Mouse (Mus musculus) liver, postnatal 0 days (tissue): ENCODE data around the gene 1700003F12Rik. TPM values are rescaled to one million over a fixed set of nuclear protein-coding genes. Genes with fewer than 3 reads are reported as not detected.

Source experiments
- ATAC-seq: fragments of 200-750 bp; cut with Nextera tagmentation; 2 replicates; pipeline ENCODE4 v1.8.0; 2017; ENCODE audit warnings: mild to moderate bottlenecking, moderate library complexity
- DNase-seq: peaks from one replicate; pipeline ENCODE4 v3.0.0-alpha.2; 2016
- H3K27ac ChIP-seq: fragments of 300-500 bp; sonication (generic); 2 replicates; pipeline ENCODE4 v1.5.1; 2014; ENCODE audit warnings: antibody characterized with exemption, moderate library complexity, mild to moderate bottlenecking, low read depth
- H3K27me3 ChIP-seq: fragments of 300-500 bp; sonication (generic); 2 replicates; pipeline ENCODE4 v1.6.1; 2014; ENCODE audit warnings: low read length, control low read depth, mixed read lengths; ENCODE audit not compliant: insufficient read depth
- H3K36me3 ChIP-seq: fragments of 300-500 bp; sonication (generic); replicated peaks from 2 replicates; pipeline ENCODE4 v1.6.1; 2014; ENCODE audit warnings: mild to moderate bottlenecking, control low read depth, low read length, moderate library complexity, mixed read lengths; ENCODE audit not compliant: insufficient read depth
- H3K4me1 ChIP-seq: fragments of 300-500 bp; sonication (generic); 2 replicates; pipeline ENCODE4 v1.6.1; 2014; ENCODE audit warnings: antibody characterized with exemption, mild to moderate bottlenecking, control low read depth; ENCODE audit not compliant: insufficient read depth
- H3K4me2 ChIP-seq: fragments of 300-500 bp; sonication (generic); 2 replicates; pipeline ENCODE4 v1.6.1; 2014; ENCODE audit warnings: low read depth, mild to moderate bottlenecking, low read length, moderate library complexity, mixed read lengths
- H3K4me3 ChIP-seq: fragments of 300-500 bp; sonication (generic); 2 replicates; pipeline ENCODE4 v1.5.1; 2014; ENCODE audit warnings: low read depth, low read length
- H3K9ac ChIP-seq: fragments of 300-500 bp; sonication (generic); replicated peaks from 2 replicates; pipeline ENCODE4 v1.6.1; 2014; ENCODE audit warnings: mild to moderate bottlenecking, moderate library complexity
- H3K9me3 ChIP-seq: fragments of 300-500 bp; sonication (generic); 2 replicates; pipeline ENCODE4 v1.6.1; 2016; ENCODE audit warnings: mild to moderate bottlenecking, control low read depth, low read length, mixed read lengths
- CTCF ChIP-seq: sonication (generic); IDR thresholded peaks from 2 replicates; pipeline ENCODE4 v1.5.1; 2016; ENCODE audit warnings: antibody characterized with exemption, low read depth
- EP300 ChIP-seq: IDR thresholded peaks from 2 replicates; pipeline ENCODE4 v1.6.1; 2016; ENCODE audit warnings: antibody characterized with exemption, low read depth, mild to moderate bottlenecking
- whole genome bisulfite sequencing: fragments of 180-500 bp; shearing (Covaris S2); extraction: QIAGEN DNeasy Blood & Tissue Kit; methylation state at CpG from one replicate; pipeline ENCODE4 v1.1.7; 2014; ENCODE audit not compliant: insufficient replicate concordance; 5-methylcytosine and 5-hydroxymethylcytosine counted together
- polyA plus RNA-seq: library from polyadenylated mRNA; unstranded; fragments of >200 nt; fragmentation: Nextera tagmentation; extraction: Ambion mirVana; gene quantifications from 2 replicates; pipeline ENCODE4 v1.2.1, GENCODE M21; 2015

The 1700003F12Rik gene
- polyA plus RNA-seq, 1 experiment from 2014 or later: 3.1 TPM

DNA sequence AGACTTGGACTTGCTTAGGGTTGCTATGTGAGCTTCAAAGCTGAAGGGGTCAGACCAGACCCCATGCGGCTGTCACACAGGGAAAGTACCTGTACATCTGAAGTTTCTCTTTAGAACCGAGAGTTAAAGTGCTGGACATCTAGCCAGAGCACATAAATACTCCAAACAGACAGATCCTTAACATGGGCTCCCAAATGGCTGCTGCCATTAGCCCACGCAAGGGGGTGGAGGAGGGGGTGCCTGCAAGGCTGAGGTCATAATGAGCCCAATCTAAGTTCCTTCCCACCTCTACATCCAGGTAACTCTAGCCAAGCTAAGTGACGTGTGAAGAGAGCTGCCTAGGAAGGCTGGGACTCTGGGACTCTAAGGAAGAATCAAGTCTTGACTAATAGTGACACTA lies 4.6 kb downstream of the 1700003F12Rik start, which contains the start of gene Actl10:
Actl10 (plus strand) TSS at position 301 of the 400 bp plus-strand sequence.
- WGBS: 78% methylated on average over 4 of the region's 4 CpGs
- no peak within 1 kb of the TSS for H3K27ac ChIP-seq
- H3K27me3 ChIP-seq: peaks cover 22% of the 10 kb centered on the region
- peak within 1 kb of the TSS; percentile 31 for H3K4me3 ChIP-seq
- H3K9me3 ChIP-seq: no peaks in the 10 kb centered on the region
- H3K36me3 ChIP-seq: no peaks in the 10 kb centered on the region
- H3K4me2 ChIP-seq: peak within 1 kb of the TSS; percentile 63
- no peak for TF ChIP-seq EP300
- no peak for TF ChIP-seq CTCF
- no peak for ATAC-seq
- H3K9ac ChIP-seq: 0 out of 2 replicates have a peak within 1 kb of the TSS, but pooled peaks have one; percentile 12
- no peak for DNase-seq
- peaks cover 21% of the 10 kb centered on the region for H3K4me1 ChIP-seq

DNA sequence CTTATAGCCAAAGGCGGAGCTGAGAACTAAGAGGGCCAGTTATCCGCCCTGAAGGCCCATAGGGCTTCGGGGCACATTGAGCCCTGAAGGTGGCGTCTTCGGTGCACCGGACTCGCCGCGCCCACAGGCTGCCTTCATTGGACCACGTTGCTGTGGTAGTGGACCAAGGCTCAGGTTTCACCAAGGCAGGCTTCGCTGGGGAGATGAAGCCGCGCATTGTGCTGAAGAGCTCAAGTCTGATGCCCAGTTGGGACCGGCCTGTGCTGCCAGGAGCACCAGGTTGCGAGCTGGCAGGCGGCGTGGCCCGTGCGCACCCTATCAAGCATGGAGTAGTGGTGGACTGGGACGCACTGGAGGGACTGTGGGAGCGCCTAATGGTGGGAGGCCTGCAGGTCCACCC lies 5.0 kb downstream of the 1700003F12Rik start:
- H3K9ac ChIP-seq: no peak overlapping the region
- WGBS: 42% methylated on average over 21 of the region's 21 CpGs
- H3K36me3 ChIP-seq: no peaks in the 10 kb centered on the region
- TF ChIP-seq EP300: no peak
- TF ChIP-seq CTCF: no peak
- DNase-seq: no peak
- peak overlapping the region; percentile 63 for H3K4me2 ChIP-seq
- H3K4me1 ChIP-seq: peaks cover 21% of the 10 kb centered on the region
- no peak overlapping the region for H3K27ac ChIP-seq
- no peaks in the 10 kb centered on the region for H3K9me3 ChIP-seq
- peaks cover 22% of the 10 kb centered on the region for H3K27me3 ChIP-seq
- H3K4me3 ChIP-seq: peak overlapping the region; percentile 31
- ATAC-seq: no peak

DNA sequence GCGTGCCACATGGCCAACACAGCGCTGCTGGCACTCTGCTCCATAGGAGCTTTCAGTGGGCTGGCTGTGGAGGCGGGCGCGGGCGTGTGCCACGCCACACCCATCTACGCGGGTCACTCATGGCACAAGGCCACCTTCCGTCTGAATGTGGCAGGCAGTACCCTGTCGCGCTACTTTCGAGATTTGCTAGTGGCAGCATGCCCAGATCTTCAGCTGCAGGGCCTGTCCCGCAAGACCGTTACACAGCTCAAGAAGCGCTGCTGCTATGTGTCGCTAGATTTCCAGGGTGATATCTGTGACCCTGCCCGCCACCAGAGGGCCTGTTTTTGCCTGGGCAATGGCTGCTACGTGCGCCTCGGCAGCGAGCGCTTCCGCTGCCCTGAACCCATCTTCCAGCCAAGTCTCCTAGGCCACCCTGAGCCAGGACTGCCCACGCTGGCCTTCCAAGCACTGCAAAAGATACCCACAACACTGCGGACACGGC lies 5.6 kb downstream of the 1700003F12Rik start:
- peaks cover 26% of the 10 kb centered on the region for H3K4me1 ChIP-seq
- TF ChIP-seq EP300 (no peak), CTCF (peak; percentile 78)
- H3K27ac ChIP-seq: no peak overlapping the region
- 22% methylated on average over 27 of the region's 27 CpGs for WGBS
- H3K9ac ChIP-seq: 0 out of 2 replicates have a peak overlapping the region, but pooled peaks have one; percentile 12
- H3K27me3 ChIP-seq: peaks cover 22% of the 10 kb centered on the region
- H3K9me3 ChIP-seq: no peaks in the 10 kb centered on the region
- peak; percentile 50 for ATAC-seq
- H3K4me2 ChIP-seq: peak overlapping the region; percentile 63
- H3K4me3 ChIP-seq: peak overlapping the region; percentile 31
- H3K36me3 ChIP-seq: no peaks in the 10 kb centered on the region
- peak; percentile 73 for DNase-seq

DNA sequence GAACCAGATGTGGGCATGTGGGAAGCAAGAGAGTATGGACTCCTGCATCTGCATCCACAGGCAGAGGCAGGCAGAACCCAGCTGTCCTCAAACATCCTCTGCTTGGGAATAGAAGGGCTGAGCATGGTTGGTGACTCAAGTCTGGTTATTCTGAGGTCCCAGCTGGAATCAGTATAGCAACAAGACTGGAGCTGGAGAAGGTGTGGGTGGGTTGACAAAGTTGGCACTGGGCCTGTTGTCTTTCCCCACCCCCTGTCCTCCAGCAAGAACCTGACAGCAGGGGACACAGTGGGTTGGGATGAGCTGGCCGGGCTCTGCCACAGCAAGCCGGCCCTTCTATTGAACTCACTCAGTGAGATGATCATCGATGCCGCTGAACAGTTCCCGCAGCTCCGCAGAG lies 8.3 kb downstream of the 1700003F12Rik start:
- H3K27me3 ChIP-seq: peaks cover 17% of the 10 kb centered on the region; the same call in 1 of the 2 replicates
- 93% methylated on average over 6 of the region's 6 CpGs for WGBS
- DNase-seq: no peak
- H3K9ac ChIP-seq: no peak overlapping the region
- TF ChIP-seq EP300 (no peak), CTCF (no peak)
- H3K4me2 ChIP-seq: no peak overlapping the region
- peaks cover 26% of the 10 kb centered on the region for H3K4me1 ChIP-seq
- no peak for ATAC-seq
- no peaks in the 10 kb centered on the region for H3K9me3 ChIP-seq
- H3K27ac ChIP-seq: no peak overlapping the region
- H3K36me3 ChIP-seq: no peaks in the 10 kb centered on the region
- no peak overlapping the region for H3K4me3 ChIP-seq

DNA sequence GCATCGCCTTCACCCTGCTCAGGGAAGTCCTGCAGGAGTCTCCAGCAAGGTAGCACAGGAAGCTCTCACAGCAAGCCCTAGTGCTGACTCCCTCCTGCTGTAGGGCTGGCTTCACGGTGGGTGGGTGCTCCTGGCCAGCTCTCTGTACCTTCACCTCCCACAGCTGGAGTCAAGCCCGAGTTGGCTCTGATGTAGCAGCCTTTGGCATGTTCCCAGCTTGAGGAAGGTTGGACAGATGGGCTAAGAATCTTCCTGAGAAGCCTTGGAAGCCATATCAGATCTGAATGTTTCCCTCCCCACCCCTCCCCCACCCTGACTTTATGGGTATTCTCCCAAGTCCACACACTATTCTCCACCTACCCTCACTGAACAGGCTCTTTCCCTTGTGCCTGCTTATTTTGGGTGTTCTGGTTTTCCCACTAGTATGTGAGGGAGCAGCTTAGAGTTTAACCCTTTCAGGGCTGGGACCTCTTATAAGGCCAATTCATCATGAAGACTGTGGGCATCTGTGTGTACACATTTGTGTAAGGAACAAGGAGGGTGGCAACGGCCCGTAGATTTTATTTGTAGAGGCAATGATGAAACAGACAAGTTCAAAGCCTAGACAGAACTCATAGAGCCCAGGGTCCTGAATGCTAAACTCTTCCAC lies 10.4 kb downstream of the 1700003F12Rik start:
- Histone ChIP-seq H3K27me3 (no peaks in the 10 kb centered on the region), H3K4me1 (peaks cover 20% of the 10 kb centered on the region), H3K4me2 (no peak overlapping the region), H3K4me3 (no peak overlapping the region), H3K9ac (no peak overlapping the region), H3K27ac (no peak overlapping the region), H3K36me3 (peaks cover 15% of the 10 kb centered on the region), H3K9me3 (no peaks in the 10 kb centered on the region)
- no peak for ATAC-seq
- 56% methylated on average over 5 of the region's 5 CpGs for WGBS
- TF ChIP-seq CTCF (no peak), EP300 (no peak)
- no peak for DNase-seq

DNA sequence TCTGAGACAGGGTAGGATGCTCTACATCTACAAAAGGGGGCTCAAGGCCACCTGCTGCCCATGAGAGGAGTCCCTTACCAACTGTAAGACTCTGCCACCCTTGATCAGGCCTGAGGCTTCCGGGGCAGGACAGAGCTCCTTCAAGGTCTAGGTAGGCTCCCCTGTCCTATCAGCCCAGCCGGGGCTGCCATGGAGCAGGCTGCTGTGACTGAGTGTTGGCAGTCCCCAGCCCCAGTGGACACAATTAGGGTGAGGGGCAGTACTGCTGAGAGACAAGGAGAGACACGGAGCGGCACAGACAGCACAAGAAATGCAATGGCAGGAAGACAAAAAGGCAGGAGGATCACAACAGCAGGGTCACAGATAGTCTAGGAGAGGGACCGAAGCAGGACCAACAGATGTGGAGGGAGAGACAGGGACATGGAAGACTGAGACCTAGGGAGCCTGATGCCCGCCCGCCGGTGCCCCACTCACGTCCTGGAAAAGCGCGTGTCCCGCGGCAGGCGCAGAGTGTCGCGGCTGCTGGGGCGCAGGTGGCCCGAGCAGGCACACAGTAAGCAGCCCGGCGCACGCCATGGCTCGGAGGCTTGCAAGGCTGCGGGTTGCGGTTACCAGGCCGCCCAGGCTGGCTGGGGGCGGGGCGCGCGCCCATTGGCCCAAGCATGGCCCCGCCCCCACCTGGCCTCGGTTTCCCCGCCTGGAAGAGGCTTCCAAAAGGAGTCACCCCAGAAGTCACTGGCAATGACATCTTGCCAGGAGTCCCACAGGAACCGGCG lies 11.6 kb downstream of the 1700003F12Rik start, which contains the start of gene Necab3:
Necab3 (minus strand) TSS at position 627 of the 776 bp plus-strand sequence.
- H3K9ac ChIP-seq: peak within 1 kb of the TSS; percentile 50
- peaks cover 25% of the 10 kb centered on the region for H3K36me3 ChIP-seq
- WGBS: 9% methylated on average over 26 of the region's 34 CpGs
- peak within 1 kb of the TSS; percentile 69 for H3K4me2 ChIP-seq
- no peaks in the 10 kb centered on the region for H3K27me3 ChIP-seq
- no peaks in the 10 kb centered on the region for H3K9me3 ChIP-seq
- H3K4me1 ChIP-seq: peaks cover 15% of the 10 kb centered on the region
- ATAC-seq (peak; percentile 77), DNase-seq (peak; percentile 63)
- peak within 1 kb of the TSS; percentile 34 for H3K4me3 ChIP-seq
- TF ChIP-seq CTCF (no peak), EP300 (no peak)
- no peak within 1 kb of the TSS for H3K27ac ChIP-seq
